Mouse (Mus musculus) stomach, postnatal 0 days (tissue): Measurements from ENCODE around the gene Dhdh.

Experiments
- CTCF ChIP-seq: IDR thresholded peaks from 2 replicates; pipeline ENCODE4 v1.5.1; 2016; ENCODE audit warnings: antibody characterized with exemption, low read depth, mild to moderate bottlenecking, moderate library complexity
- EP300 ChIP-seq: optimal IDR thresholded peaks from 2 replicates; pipeline ENCODE3; 2016; ENCODE audit warnings: antibody characterized with exemption

- TF ChIP-seq CTCF = no peak
- no peak for TF ChIP-seq EP300
Observed at GRCm38 (mm10) chr7:45498427-45498826, 9.8 kb upstream of the Dhdh start.
